Mouse (Mus musculus) thymus, adult 18-20 months (tissue): ENCODE measurements at regions not wholly inside any gene's neighbourhood (a gene's known extent, or its start where the extent isn't known, plus 50 kb on each side); places are given as distances from the start of the nearest gene placed in this dataset.
A peak's percentile ranks its signal among the peaks of the same experiment; 100 is the strongest.

ENCODE experiments used
- DNase-seq, 2 experiments: peaks; one replicate each; pipeline ENCODE4 v3.0.0; 2022; ENCODE audit warnings: mixed read lengths in 2 of 2

DNA sequence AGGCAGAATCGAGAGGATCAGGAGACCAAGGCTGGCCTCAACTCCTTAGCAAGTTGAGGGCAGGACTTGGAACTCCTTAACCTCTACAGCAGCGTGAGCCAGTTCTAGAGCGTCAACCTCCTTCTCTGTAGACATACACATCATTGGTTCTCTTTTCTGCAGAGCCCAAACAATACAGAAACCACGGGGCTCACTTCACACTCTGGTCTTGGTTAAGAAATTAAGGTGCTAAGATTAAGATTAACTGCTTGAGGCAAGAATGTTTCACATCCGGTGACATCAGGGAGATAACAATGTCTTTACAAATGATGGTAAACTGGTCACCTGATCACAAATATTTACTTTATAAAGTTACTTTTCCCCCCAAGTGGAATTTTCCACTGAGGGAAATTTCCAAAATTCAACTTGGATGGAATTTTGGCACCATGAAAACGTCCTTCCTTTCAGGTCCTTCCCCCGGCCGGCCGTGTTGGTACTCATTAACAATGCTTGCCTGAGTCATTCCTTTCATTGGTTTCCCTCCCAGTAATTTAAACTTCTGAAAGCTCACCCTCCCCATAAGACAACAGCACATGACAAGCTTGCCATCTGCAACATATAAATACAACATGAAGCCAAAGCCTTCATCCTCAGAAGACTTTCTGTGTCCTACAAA is 77.3 kb upstream of the Kdm7a start:
- DNase-seq: no peak

DNA sequence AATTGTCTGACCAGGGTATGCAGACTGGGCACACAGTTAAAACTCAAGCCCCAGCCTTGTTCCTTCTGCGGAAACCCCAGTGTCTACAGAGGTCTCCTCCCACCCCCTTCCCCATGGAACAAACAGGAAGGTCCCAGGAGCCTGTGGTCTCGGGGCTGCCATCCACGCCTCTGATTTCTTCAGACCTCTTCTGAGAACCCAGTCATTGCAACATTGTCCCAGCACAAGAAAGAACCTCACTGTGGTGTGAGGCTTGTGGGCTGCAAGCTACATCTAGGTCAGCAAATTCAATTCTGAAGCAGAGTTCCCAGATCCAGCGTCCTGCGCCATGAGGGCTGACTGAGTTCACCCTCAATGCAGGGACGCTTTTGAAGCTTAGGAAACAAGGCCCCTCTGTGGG is 71.7 kb upstream of the Kdm7a start:
- DNase-seq: no peak

GRCm38 (mm10) chr6:39274774-39275502 is 68.3 kb upstream of the Kdm7a start:
- peak; percentile 34 to 56 for DNase-seq

DNA sequence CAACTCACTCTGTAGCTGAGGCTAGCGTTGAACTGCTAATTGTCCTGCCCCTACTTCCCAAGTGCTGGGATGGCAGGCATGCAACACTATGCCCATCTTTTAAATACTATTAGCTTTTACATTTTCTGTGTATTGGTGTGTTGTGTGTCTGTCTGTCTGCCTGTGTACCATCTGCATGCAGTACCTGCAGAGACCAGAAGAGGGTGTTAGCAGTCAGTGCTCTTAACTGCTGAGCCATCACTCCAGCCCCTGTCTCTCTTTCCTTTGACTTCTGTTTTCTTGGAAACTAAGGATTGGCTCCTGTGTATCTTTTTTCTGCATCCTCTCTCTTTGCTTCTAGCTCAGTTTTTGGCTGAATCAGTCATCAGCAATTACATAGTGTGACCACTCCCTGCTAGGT is 66.8 kb upstream of the Kdm7a start:
- no peak for DNase-seq

DNA sequence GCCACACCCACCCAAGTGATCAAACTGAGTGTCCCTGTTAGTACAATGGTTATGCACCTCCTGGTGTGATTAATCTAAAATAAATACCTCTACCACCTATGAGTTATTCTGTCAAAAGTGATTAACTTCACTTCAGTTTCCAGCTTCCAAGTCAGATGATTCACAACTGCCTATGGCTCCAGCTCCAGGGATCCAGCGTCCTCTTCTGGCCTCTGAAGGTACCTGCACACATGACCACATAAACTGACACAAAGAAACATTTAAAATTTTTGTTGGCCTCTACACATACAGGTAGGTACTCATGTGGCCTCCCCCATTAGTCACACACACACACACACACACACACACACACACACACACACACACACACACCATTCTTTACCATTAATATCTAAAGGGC is 63.9 kb upstream of the Kdm7a start:
- no peak for DNase-seq

GRCm38 (mm10) chr6:39269706-39270105 is 63.1 kb upstream of the Kdm7a start:
- DNase-seq: no peak

DNA sequence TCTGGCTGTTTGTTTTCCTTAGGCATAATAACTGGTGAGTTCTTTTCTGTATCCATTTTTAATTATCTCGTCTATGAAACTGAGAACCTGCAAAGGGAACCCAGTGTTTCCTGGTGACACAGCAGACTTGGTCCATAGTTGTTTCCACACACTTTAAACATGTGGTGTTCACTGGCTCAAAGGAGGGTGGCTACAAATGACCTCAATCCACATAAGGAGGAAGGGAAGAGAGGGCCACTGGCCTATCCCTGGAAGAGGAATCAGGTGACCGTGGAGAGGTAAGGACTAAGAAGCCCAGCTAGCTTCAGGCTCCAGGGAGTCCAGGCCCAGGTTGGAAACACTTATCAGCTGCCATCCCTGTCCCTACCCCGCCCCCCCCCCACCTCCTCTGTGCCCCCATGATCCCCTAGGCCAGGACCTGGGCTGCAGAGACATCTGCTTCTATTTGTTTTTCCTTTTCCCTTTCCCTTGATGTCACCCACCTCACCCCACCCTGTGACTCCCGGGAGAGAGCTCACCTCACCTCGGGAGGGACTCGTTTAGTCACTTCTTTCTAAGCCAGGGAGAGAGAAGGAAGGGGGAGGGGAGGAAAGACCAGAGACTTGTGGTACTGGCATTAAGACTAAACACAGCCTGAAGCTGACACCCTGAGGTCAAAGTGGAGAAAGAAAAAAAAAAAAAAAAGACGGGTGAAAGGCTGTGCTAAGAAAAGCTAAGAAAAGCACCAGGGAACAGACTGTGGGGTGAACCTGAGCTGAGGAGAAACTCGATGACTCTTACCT is 62.2 kb upstream of the Kdm7a start:
- DNase-seq: no peak

GRCm38 (mm10) chr6:39264722-39265121 is 58.1 kb upstream of the Kdm7a start:
- no peak for DNase-seq

- DNase-seq: no peak
Measured at GRCm38 (mm10) chr6:39263615-39264014, 57.0 kb upstream of the Kdm7a start.

DNA sequence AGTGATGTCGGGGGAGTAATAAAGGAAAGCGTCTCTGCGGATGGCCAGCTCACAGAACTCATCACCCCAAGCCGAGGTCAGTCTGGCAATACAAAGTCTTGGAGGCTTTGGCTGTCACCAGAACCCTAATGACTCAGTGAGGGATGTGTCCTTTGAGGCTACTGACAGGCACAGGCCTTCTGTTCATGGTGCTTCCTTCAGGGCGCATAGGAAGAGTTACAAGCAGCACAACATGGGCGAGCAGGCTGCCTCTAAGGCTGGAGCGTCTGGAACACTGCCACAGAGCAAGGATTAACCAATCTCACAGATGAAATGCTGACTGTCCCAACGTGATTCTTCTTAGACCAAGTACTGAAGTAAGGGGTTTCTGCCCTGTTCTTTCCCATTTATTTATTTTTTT is 55.4 kb upstream of the Kdm7a start:
- no peak for DNase-seq

- DNase-seq: no peak
Measured at GRCm38 (mm10) chr6:39260480-39260879, 53.9 kb upstream of the Kdm7a start.

DNA sequence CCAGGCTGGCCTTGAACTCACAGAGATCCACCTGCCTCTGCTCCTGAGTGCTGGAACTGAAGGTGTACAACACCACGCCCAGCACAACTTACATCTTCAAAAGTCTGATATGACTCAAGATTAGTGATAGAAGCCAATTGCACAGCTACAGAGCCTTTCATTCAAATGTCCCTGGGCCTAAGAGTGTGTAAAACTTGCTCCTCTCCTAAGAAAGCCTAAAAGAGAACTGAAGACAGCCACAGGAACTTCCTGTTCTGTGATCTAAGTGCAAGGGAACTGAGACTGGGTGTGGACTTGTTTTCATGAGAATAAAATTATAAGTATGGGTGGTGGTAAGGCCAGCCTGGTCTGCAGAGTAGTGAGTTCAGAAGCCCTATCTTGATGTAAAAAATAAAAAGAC is 52.5 kb upstream of the Kdm7a start:
- peak in 1 of 2 experiments; percentile 12 for DNase-seq

DNA sequence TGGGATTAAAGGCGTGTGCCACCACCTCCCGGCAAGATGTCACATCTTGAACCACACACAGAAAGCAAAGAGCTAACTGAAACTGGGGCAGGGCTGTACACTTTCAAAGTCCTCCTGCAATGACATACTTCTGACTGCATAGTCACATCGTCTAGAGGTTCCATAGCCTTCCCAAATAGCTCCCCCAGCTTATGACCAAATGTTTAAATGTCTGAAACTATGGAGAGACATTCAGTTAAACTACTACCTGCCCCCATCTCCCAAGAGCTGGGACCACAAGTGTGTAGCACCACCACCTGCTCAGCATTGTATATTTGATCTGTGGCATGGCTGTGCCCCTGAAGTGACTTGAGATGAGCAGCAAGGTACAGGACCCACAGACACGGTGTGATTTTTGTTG is 52.1 kb upstream of the Kdm7a start:
- DNase-seq: peak in 1 of 2 experiments; percentile 18

DNA sequence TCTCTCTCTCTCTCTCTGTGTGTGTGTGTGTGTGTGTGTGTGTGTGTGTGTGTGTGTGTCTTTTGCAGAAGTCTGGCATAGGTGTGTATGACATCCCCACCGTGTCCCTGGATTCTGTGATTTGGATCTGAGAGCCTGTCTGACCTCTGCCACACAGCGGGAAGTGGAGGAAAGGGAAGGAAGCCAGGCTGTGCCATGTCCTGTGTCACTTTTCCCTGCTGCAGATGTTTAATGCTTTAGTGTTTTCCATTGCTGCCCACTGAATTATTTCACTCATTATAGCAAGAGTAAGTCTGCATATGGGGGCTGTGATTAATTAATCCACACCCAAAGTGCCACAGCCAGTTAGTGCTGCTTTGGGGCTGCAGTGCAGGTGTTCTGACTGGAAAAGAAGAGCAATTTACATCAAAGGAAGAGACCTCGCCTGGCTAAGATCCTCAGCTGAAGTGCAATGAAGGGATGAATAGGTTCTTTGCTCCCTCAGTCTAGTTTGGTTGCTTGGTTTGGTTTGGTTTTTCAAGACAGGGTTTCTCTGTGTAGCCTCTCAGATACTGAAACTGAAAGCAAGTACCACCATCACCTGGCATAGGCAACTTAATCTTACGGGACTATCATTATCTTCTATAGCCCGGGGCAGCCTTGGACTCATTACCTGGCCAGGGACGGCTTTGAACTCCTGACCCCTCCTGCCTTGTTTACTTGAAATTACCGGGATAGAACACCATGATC is 51.2 kb upstream of the Kdm7a start:
- peak in 1 of 2 experiments; percentile 13 for DNase-seq

DNA sequence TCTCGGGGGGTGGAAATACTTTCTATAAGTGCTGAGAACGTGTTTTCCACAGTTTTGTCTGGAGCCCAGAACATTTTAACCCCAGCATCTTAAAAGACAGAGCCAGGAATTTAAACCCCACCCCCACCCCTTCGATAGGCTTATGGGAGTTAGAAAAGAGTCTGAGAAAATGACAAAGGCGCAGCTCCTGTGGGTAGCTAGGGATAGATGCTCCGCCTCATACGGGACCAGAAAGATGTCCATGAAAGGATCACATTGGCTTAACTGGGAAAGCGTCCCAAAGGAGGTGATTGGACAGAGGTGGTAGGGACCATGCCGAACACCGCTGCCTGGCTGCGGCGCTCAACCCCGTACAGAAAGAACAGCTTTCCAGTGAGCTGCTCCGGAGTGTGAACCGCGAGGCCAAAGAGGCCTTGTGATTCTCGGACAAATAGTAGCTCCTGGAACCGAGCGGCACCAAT is 50.6 kb upstream of the Kdm7a start:
- DNase-seq: peak in 1 of 2 experiments; percentile 9

DNA sequence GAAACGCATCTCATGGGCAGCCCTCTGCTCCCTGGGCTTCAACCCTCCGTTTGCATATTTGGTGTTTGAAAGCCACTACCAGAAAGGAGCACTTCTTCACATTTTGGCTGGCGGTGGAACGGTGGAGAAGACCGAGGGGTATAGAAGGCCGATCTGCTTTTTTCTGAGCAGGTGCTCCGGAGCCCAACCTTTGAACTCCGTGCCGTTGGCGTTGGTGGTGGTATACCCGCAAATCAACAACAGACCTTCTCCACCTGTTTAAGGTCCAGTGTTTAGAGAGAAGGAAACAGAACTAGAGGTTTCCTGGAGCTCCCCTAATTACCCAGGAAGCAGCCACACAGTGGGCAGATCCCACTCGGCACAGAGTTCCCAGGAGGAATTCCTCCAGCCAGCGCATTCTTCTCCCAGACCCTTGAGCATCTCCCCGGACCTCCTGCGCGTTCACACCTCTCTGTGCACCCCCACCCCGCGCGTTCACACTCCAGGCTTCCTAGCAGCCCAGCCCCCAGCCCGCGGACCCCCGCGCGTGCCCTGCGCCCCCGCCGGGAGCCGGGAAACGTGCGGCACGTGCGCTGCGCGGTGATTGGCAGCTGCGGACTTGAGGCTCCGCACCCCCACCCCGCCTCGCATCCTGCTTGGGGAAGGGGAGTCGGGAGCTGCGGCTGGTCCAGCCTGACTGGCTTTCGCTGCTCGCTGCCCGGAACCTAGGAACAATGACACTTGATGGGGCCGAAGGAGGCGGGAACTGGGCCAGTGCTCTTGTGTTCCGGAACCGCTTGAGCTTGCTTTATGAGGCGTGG is 49.9 kb upstream of the Kdm7a start:
- peak; percentile 49 to 62 for DNase-seq
